Mouse (Mus musculus): ENCODE data around the gene Slc39a11. TPM values are rescaled to one million over a fixed set of nuclear protein-coding genes. Genes with fewer than 3 reads are reported as not detected.

The Slc39a11 gene
- polyA plus RNA-seq, 1 experiment, result 32.4 TPM

DNA sequence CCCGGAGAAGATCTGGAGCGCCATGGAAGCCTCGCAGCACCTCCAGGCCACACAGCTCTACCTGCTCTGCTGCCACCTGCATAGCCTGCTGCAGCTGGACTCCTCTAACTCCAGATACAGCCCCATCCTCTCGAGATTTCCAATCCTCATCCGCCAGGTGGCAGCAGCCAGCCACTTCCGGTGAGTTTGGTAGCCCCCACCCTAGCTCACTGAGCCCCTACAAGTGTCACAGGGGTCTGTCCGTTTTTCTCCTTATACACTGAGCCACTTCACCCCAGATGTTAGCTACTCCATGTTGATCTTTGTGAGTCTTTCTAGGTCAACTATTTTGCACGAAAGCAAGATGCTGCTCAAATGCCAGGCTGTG is 2.0 kb upstream of the Slc39a11 start:
- Histone ChIP-seq H3K36me3 (ENCODE audit: control insufficient read depth, insufficient read depth, low read length) (peaks cover 52% of the 10 kb centered on the region), H3K4me1 (ENCODE audit: control insufficient read depth, insufficient read depth, insufficient read length, low read length) (peaks cover 7% of the 10 kb centered on the region; the same call in 1 of the 2 replicates), H3K4me3 (ENCODE audit: low read depth, low read length) (peak overlapping the region; percentile 29), H3K27ac (ENCODE audit: insufficient read depth, low read depth, low read length) (peak overlapping the region; percentile 20; the same call in 1 of the 2 replicates), H3K27me3 (ENCODE audit: control insufficient read depth, insufficient read depth, low read length) (no peaks in the 10 kb centered on the region)
- WGBS, result 39% methylated on average over 8 of the region's 8 CpGs
- TF ChIP-seq POLR2A (IDR thresholded peaks at IDR 0.05; ENCODE audit: low read depth, low read length) (no peak), CTCF (IDR thresholded peaks at IDR 0.05; ENCODE audit: extremely low read depth, insufficient read length, insufficient replicate concordance, low read depth, low read length) (peak; percentile 60; the same call in 1 of the 2 replicates)

DNA sequence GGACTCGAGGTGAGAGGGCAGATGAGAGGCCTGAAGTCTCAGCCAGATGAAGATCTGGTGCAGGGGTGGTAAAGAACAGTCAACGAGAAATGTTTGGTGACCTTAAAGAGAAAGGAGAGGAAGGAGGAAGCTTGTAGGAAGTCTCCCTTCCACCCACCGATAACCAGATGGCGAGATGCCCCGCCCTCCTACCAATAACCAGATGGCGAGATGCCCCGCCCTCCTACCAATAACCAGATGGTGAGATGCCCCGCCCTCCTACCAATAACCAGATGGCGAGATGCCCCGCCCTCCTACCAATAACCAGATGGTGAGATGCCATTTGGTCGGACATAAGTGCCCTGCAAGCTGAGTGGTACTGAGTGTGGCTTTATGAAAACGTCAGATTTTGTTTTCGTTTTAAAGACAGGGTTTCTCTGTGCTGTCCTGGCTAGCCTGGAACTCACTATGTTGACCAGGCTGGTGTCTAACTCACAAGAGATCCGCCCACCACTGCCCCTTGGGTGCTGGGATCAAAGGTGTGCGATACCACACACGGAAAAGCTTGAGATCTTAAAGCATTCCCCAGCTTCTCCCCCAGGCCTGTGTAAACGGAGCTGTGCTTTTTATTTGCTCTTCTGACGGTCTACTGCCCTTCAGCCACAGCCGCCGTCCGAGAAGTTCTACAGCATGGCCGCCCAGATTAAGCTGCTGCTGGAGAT is 1.5 kb upstream of the Slc39a11 start:
- Histone ChIP-seq H3K36me3 (ENCODE audit: control insufficient read depth, insufficient read depth, low read length) (peaks cover 47% of the 10 kb centered on the region), H3K4me1 (ENCODE audit: control insufficient read depth, insufficient read depth, insufficient read length, low read length) (peaks cover 7% of the 10 kb centered on the region; the same call in 1 of the 2 replicates), H3K27ac (ENCODE audit: insufficient read depth, low read depth, low read length) (peak overlapping the region; percentile 81), H3K4me3 (ENCODE audit: low read depth, low read length) (peak overlapping the region; percentile 58), H3K27me3 (ENCODE audit: control insufficient read depth, insufficient read depth, low read length) (no peaks in the 10 kb centered on the region)
- no peak for TF ChIP-seq CTCF (IDR thresholded peaks at IDR 0.05; ENCODE audit: extremely low read depth, insufficient read length, insufficient replicate concordance, low read depth, low read length)
- no peak for TF ChIP-seq POLR2A (IDR thresholded peaks at IDR 0.05; ENCODE audit: low read depth, low read length)
- WGBS, result 23% methylated on average over 22 of the region's 22 CpGs

DNA sequence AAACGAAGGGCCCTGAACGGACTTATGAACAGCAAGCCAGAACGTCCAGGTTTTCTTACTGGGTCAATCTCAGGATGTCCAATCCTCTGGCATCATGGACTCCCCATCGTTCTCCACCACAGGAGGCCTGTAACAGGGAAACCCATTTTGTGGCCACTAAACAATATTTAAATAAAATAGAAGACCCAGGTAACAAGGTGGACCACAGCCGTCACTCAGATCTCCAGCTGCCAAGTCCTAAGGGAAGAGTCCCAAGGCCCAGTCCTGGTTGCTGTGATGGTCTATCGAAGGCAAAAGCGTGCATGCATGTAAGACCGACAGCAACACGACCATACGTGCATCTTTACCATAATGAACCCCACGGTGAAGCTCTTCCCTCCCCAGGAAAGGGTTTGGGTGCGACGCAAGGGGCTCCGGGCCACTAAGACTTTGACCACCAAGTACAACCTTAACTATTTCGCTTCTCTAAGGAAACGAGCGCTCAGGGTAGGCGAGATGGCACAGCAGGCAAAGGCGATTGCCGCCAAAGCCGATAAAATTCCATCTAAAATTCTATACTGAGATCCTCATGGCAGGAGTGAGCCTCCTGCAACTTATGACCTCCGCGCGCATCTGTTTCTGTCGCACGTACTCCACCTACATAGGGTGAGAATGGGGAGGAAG is 1.1 kb downstream of the Slc39a11 start, which contains the start of gene Cog1:
Gene Cog1, plus strand, starts transcription at position 480 of the 663 bp plus-strand sequence.
- Histone ChIP-seq H3K36me3 (ENCODE audit: control insufficient read depth, insufficient read depth, low read length) (peaks cover 22% of the 10 kb centered on the region), H3K27ac (ENCODE audit: insufficient read depth, low read depth, low read length) (peak within 1 kb of the TSS; percentile 74), H3K27me3 (ENCODE audit: control insufficient read depth, insufficient read depth, low read length) (no peaks in the 10 kb centered on the region), H3K4me3 (ENCODE audit: low read depth, low read length) (peak within 1 kb of the TSS; percentile 81), H3K4me1 (ENCODE audit: control insufficient read depth, insufficient read depth, insufficient read length, low read length) (peaks cover 7% of the 10 kb centered on the region)
- TF ChIP-seq POLR2A (IDR thresholded peaks at IDR 0.05; ENCODE audit: low read depth, low read length) (no peak), CTCF (IDR thresholded peaks at IDR 0.05; ENCODE audit: extremely low read depth, insufficient read length, insufficient replicate concordance, low read depth, low read length) (no peak)
- 43% methylated on average over 26 of the region's 26 CpGs for WGBS

- Histone ChIP-seq H3K27ac (ENCODE audit: insufficient read depth, low read depth, low read length) (no peak overlapping the region), H3K4me3 (ENCODE audit: low read depth, low read length) (no peak overlapping the region), H3K27me3 (ENCODE audit: control insufficient read depth, insufficient read depth, low read length) (no peaks in the 10 kb centered on the region), H3K4me1 (ENCODE audit: control insufficient read depth, insufficient read depth, insufficient read length, low read length) (peaks cover 7% of the 10 kb centered on the region), H3K36me3 (ENCODE audit: control insufficient read depth, insufficient read depth, low read length) (peaks cover 16% of the 10 kb centered on the region)
- TF ChIP-seq POLR2A (IDR thresholded peaks at IDR 0.05; ENCODE audit: low read depth, low read length), result no peak
- peak; percentile 99 for TF ChIP-seq CTCF (IDR thresholded peaks at IDR 0.05; ENCODE audit: extremely low read depth, insufficient read length, insufficient replicate concordance, low read depth, low read length)
- WGBS, result 5% methylated on average over 15 of the region's 15 CpGs
Measured at GRCm38 (mm10) chr11:113648152-113648551, 1.7 kb downstream of the Slc39a11 start.

DNA sequence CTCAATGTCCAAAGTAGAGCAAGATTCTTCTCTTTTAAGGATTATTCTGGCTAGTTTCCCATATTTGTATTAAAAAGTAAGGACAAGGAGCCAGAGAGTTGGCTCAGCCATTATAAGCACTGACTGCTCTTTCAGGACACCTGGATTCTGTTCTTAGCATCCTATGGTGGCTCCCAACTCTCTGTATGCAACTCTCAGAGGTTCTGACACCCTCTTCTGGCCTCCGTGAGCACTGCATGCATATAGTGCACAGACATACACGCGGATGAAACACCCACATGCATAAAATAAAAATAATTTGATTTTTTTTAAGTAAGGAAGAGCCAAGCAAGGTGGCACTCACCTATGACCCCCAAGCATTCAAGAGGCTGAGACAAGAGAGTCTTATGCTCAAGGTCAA is 4.7 kb downstream of the Slc39a11 start:
- no peak overlapping the region for H3K27ac ChIP-seq (ENCODE audit: insufficient read depth, low read depth, low read length)
- no peaks in the 10 kb centered on the region for H3K27me3 ChIP-seq (ENCODE audit: control insufficient read depth, insufficient read depth, low read length)
- TF ChIP-seq CTCF (IDR thresholded peaks at IDR 0.05; ENCODE audit: extremely low read depth, insufficient read length, insufficient replicate concordance, low read depth, low read length) (no peak), POLR2A (IDR thresholded peaks at IDR 0.05; ENCODE audit: low read depth, low read length) (no peak)
- 92% methylated on average over 3 of the region's 3 CpGs for WGBS
- H3K4me1 ChIP-seq (ENCODE audit: control insufficient read depth, insufficient read depth, insufficient read length, low read length), result peaks cover 3% of the 10 kb centered on the region
- no peaks in the 10 kb centered on the region for H3K36me3 ChIP-seq (ENCODE audit: control insufficient read depth, insufficient read depth, low read length)
- no peak overlapping the region for H3K4me3 ChIP-seq (ENCODE audit: low read depth, low read length)

- Histone ChIP-seq H3K27ac (ENCODE audit: insufficient read depth, low read depth, low read length) (no peak overlapping the region), H3K27me3 (ENCODE audit: control insufficient read depth, insufficient read depth, low read length) (no peaks in the 10 kb centered on the region), H3K4me1 (ENCODE audit: control insufficient read depth, insufficient read depth, insufficient read length, low read length) (0 out of 2 replicates have a peak, but pooled peaks cover 2% of the 10 kb centered on the region), H3K36me3 (ENCODE audit: control insufficient read depth, insufficient read depth, low read length) (no peaks in the 10 kb centered on the region), H3K4me3 (ENCODE audit: low read depth, low read length) (no peak overlapping the region)
- WGBS, result 63% methylated on average over 12 of the region's 12 CpGs
- TF ChIP-seq POLR2A (IDR thresholded peaks at IDR 0.05; ENCODE audit: low read depth, low read length), result no peak
- no peak for TF ChIP-seq CTCF (IDR thresholded peaks at IDR 0.05; ENCODE audit: extremely low read depth, insufficient read length, insufficient replicate concordance, low read depth, low read length)
Measured at GRCm38 (mm10) chr11:113638680-113639079, 11.2 kb downstream of the Slc39a11 start.

DNA sequence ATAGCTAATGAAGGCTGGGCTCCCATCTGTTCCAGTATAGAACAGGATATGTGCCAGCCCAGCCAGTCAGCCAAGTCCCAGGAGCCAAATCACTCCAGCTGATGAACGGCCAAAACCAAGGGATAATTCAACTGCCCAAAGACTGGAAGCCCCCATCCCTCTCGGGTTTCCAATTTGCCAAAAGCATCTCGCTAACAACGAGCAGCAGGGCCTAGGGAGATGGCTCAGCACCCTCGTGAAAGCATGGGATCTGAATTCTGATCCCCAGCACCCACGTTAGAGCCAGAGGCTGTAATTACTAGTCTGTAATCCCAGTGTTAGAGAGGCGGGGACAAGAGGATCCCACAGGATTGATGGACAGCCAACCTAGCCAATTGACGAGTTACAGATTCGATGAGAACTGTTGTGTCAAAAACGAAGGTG is 15.2 kb downstream of the Slc39a11 start:
- H3K36me3 ChIP-seq (ENCODE audit: control insufficient read depth, insufficient read depth, low read length), result no peaks in the 10 kb centered on the region
- peaks cover 5% of the 10 kb centered on the region; the same call in 1 of the 2 replicates for H3K4me1 ChIP-seq (ENCODE audit: control insufficient read depth, insufficient read depth, insufficient read length, low read length)
- TF ChIP-seq CTCF (IDR thresholded peaks at IDR 0.05; ENCODE audit: extremely low read depth, insufficient read length, insufficient replicate concordance, low read depth, low read length) (no peak), POLR2A (IDR thresholded peaks at IDR 0.05; ENCODE audit: low read depth, low read length) (no peak)
- no peaks in the 10 kb centered on the region for H3K27me3 ChIP-seq (ENCODE audit: control insufficient read depth, insufficient read depth, low read length)
- no peak overlapping the region for H3K27ac ChIP-seq (ENCODE audit: insufficient read depth, low read depth, low read length)
- whole genome bisulfite sequencing, result 89% methylated on average over 10 of the region's 10 CpGs
- no peak overlapping the region for H3K4me3 ChIP-seq (ENCODE audit: low read depth, low read length)

Data from small intestine, adult 2 months (tissue).